Mouse (Mus musculus) gonadal fat pad, adult 2 months (tissue): ENCODE measurements around the gene Ogn. TPM values are rescaled to one million over a fixed set of nuclear protein-coding genes. Genes with fewer than 3 reads are reported as not detected.
"Not testable (repeated sequence)": the region's sequence is repeated elsewhere in the genome, so short reads cannot be mapped to it uniquely, and the experiment has no call there.

Experiments used
- DNase-seq: peaks from one replicate; pipeline ENCODE4 v3.0.0-alpha.2; 2012; ENCODE audit warnings: low read depth
- polyA plus RNA-seq: library from polyadenylated mRNA; depleted of rRNA; stranded (reverse); fragments of >200 nt; gene quantifications from 2 replicates; pipeline ENCODE4 v1.2.3, GENCODE M21; 2012; rRNA removed

The Ogn gene
- 25.7 and 30.5 TPM in 2 replicates for polyA plus RNA-seq

DNA sequence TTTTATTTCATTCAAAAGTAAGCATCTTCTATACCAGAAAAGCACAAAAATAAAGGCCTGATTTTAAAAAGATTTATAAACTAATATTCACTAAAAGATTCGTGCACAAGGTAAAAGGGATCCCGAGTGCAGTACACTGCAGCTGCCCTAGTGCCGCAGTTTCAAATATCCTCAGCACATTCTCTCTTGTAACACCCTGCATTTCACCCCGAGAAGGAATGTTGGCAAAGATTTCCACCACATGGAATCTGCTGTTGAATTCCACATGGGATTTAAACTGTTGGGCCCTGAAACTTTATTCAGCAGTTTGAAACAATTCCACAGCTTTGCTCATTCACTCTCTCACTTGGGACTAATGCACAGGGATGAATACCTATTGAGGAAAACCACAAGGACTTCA lies at the start of gene Ogn:
Gene Ogn, plus strand, starts transcription at position 333 of the 400 bp plus-strand sequence.
- no peak for DNase-seq

DNA sequence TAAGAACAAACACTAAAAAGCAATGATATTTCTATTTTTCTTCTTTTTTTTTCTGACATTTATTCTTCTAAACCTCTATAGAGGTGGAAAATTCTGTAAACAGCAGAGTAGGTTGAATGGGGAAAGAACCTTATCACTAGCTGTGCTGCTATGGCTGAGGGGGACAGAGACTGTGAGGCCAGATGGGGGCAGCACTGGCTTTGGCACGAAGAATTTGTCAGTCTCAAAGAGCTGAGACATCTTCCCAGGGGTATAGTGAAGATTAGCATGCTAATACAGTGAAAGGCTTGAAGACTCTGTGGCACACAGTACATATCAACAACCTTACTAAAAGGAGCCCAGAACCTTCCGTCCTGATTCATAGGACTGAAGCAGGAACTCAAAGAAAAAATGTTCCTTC lies 48.7 kb upstream of the Ogn start:
- DNase-seq, result no peak

DNA sequence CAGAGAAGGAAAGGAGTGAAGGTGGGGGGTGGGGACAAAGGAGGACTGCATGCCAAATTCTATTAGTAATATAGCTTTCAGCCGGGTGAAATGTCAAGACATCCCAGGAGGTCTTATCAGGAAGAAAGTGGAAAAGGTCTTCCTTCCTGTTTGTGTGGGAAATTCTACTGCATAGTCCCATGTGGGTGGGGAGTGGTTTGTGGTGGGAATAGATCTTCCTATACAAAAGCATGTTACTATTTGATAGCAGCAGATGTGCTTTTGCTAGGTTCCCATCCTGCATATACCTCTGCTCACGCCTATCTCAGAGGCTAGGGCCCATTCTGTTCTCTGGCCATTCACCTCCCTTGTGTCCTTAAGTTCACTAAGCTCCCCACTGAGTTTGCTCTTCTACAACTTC lies 47.0 kb upstream of the Ogn start:
- no peak for DNase-seq

DNA sequence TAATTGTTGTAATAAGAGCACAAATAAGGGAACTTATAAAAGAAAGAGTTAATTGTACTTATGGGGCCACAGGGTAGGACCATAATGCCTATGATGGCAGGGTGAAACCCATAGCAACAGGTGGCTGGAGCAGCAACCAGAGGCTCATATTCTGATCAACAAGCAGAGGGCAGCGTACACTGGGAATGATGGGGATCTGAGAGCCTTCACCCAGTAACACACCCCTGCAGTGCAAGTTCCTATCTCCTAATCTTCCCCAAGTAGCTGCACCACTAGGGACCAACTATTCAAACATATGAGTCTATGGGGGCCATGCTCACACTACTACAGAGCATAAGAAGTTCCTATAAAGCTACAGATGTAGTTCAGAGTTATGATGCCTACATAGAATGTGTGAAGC lies 43.5 kb upstream of the Ogn start:
- DNase-seq, result no peak

DNA sequence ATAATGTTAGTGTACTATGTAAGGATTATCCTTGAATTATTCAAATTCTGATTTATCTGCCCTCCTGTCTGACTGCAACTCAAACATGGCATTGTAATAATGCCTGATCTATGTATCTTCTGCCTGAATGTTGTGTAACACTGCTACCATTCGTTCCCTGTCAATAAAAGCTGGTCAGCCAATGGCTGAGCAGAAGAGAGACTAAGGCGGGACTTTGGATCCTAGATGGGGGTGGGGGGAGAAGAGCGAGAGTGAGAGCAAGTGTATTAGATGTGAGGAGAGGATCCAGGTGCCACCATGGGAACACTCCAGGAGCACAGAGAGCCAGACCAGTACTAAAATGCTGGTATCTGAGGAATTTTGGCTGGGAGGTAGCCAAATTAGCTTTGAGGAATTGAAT lies 37.5 kb upstream of the Ogn start:
- no peak for DNase-seq

DNA sequence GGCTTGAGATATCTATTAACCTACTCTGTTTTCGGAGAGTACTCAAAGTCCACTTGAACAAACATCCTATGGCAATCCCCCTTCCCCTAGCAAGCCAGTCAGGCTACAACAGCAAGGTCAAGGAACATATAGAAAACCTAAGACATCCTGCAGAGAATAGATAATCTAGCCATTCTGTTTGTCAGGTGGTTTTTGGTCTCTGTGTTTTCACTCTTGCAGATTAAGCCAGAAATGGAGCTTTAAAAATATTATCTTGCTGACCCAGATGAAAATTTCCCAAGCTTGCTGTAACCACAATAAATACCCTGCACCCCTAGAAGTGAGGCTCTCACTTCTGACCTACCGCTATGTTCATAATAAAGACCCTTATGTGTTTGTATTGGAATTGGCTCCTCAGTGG lies 36.4 kb upstream of the Ogn start:
- no peak for DNase-seq

DNA sequence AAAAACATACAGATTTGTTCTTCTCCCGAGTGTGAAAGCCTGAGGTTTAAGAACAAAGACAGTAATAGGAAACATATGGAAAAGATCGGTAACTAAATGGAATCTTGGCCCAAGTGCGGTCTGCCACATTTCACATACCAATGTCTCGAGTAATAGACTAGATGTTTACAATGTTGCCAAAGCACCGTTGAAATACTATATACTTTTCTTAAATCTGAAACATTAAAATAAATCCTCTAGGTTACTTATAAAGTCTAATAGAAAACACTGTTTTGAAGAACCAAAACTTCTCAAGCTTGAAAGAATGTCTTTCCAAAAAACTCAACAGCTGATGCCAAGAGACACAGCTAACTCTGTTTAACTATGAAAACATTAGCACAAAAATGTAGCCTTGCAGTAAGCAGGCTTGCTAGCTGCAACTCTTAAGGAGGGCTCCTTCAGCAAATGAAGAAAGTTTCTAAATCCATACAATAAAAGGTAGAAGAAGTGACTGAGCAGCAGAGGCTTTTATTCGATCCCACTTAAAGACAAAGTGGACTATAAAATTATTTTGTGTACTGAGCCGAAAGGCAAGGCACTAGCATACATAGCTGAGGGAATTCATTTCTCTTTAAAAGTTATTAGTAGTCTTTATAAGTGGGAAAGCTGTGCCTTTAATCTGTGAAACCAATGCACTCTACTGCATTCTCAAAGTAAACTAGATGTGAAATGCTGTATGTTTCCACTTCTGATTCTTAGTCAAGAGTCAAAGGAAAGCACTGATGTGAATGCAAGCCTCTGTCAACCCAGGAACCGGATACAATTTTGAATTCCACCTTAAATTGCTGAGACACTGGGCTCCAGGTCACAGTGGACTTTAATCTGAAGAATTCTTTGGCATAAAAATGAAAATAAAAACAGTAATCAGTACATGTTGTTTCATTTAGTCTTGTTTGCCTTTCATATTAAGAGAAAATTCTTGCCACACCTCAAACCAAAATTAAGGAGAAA lies 26.0 kb upstream of the Ogn start, which contains the start of gene Omd:
Gene Omd, plus strand, starts transcription at position 922 of the 990 bp plus-strand sequence.
- DNase-seq, result no peak

DNA sequence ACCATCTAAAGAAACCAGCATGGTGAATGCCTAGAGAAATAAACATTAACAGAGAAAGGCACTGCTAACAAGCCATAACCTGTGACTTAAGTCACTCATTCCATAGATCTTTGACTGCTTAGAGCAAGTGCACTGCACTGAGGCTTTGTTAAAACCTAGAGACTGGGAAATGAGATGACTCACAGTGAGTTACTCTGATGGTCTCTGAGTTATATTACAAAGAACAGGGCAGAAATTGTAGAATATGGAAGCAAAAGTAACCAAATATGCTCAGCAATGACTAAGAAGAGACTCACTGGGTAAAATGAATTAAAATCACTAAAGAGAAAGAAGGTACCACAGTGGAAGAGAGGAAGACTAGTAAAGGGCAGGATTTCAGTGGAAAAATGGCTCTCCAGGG lies 24.0 kb upstream of the Ogn start:
- no peak for DNase-seq

DNA sequence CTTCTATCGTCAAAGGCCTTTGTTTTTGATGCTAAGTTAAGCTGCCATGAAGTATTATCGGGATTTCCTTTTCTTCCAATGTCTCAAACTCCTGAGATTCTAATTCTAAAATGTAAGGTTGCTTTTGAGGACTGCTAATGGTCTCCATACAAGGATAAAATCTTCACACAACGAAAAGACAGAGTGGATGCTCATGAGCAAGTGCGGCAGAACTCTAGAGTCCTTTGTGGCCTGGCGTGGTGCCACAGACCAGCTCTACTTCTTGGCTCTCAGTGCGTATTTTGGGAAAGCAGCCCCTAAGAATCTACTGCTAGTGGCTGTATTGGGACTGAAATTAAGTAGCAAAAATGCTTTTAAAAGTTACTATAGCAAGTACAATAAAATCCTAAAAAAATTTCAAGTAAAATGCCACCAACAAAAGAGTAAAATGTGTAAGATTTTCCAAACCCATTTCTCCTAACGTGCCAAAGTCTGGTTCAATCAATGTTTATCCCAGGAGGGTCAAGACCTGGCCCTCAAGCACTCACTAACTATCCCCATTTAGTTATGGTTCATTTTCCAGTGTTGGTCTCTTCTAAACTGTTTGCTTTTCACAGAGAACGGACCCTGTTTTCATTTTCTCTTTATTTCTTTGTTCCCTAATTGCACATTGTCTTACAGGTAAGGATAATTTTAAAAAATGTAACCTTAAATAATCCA lies 23.4 kb upstream of the Ogn start:
- no peak for DNase-seq

DNA sequence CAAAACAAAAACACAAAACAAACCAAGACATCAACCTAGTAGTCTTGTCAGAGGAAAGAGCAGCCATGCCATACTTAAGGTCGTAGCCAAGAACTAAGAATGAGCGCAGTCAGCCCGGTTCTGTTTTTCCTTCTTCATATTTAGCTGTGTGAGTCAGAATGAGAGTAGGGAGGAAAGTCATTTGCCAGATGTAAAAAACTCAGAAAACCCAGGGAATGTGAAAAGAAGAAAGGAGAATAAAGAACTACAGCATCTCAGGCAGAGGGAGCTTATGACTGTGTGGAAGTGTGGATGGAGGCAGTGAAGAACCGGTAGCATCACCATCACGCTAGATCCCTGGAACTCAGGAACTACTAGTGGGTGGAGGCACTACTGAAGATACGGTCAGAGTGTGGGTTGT lies 21.8 kb upstream of the Ogn start:
- no peak for DNase-seq

DNA sequence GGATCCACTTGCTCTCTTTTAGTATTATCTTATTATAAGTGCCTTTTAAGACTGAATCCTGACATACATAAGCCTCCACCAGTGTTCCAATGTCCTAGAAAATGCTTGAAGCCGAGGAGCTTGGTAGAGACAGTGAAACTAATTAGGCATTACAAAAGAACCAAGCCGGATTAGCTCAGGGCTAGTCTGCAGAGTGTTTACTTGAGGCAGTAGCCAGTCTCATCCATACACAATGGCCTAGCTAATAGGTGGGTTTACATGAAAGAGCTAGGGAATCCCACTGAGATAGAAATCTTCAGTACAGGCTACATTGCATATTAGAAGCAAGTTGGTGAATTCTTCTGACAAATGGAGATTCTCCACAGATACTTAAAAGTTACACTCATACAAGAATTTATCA lies 5.3 kb upstream of the Ogn start:
- DNase-seq, result not testable (repeated sequence)

DNA sequence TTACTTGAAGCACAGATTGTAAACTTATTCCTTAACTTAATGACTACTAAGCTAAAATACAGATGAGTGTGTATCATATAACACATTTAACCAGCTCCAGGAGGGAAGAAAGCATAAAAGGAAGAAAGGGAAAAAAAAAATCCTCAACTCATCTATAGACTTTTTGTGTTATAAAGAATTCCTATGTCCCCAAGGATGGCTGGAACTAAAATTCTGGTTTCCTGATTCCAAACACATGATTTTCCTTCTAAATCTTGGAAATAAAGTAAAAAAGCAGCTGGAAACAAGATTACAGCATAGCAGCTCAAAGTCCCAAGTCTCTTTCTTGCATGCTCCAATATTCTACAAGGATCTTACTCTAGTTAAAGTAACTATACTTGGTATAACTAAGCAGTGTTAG lies 4.2 kb upstream of the Ogn start:
- no peak for DNase-seq

DNA sequence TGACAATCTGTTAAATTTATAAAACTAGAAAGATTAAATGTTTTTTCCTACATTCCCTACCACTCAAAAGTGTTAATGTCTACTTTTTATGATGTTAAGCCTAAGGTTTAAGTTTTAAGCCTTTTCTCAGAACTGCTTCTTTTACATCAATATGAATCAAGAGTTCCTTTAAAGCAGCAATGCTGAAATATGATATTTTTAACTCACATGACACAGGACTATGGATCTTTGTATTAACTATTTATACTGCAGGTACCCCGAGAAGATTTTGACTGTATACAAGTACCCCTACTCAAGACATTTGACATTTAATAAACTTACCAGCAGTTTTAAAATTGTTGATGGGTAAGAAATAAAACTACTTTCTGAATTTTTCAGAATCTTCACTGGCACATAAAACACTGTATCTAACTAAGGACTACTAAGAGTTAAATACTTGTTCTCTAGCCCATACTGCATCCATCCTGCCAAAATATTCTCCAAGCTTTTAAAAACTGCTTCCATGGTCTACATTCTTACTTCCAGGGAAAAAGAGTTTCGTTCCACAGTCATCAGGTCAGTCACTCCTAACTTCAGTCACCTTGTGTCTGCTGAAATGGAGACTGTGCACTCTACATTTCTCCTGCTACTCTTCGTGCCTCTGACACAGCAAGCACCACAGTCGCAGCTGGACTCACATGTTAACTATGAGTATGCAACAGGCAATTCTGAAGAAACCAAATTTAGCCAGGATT lies 910 bp downstream of the Ogn start:
- no peak for DNase-seq

DNA sequence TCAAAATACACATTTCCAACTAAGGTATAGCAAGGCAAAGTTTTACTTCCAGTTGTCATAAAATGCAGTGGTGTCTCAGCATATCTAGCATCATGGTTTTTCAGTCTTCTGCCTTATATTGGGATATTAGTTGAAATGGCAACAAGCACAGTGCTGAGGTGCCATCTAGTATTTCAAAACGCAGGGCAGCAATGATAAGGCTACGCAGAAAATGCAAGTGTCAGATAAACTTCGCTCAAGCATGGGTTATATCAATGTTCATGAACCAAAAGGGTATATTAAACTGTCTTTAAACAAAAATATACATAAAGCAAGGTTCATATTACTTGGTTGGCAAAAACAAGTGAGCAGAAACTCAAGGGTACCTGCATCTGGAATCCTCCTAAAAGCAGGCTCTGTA lies 9.2 kb downstream of the Ogn start:
- DNase-seq, result no peak

DNA sequence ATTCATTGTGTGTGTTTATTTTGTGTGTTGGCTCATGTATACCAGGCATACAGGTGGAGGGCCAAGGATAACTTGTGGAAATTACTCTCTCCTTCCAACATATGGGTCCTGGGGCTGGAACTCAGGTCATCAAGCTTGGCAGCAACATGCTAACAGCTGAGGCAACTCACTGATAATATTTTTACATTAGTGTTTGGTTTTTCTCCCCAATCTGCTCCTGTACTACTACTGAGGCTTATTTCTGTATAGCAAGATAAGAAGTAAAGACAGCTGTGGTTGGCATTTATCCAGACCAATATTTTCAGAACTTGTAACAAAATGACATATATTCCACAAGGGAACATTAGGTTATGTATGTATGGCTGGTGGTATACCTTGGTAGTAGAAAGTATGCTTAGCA lies 10.5 kb downstream of the Ogn start:
- no peak for DNase-seq

DNA sequence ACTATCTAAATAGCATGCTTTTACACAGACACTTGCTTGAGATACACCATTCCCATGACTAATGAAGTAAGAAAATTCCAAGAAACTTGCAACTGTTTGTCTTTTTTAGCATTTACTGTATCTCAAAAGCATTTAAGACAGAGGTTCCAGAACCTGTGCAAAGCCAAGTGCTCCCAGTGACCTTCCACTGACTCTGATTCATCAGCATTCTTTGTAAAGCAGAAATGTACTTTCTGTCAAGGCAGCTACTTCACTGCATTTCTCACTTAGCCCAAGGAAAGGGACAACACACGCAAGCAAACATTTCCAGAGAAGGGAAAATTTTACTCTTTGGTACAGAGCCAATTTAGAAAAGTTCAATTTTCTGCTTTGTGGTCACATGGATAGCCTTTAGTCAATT lies 15.4 kb downstream of the Ogn start:
- no peak for DNase-seq

DNA sequence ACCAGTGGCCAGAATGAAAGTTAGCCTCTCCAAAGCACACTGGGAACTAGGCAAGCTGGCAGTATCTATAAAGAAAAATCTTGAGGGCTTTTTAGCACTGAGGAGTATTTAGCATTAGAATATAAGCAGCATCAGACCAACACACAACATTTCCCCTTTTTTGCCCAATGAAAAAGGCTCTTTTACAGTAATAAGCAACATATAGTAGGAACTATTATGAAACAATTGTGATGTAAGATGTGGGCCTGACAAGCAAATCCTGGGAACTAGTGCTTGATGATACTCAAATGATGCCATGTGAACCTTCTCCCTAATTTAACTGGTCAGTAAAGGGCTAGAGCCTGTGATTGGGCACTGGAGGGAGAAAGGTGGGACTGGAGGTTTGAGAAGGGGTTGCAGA lies 20.3 kb downstream of the Ogn start:
- no peak for DNase-seq

DNA sequence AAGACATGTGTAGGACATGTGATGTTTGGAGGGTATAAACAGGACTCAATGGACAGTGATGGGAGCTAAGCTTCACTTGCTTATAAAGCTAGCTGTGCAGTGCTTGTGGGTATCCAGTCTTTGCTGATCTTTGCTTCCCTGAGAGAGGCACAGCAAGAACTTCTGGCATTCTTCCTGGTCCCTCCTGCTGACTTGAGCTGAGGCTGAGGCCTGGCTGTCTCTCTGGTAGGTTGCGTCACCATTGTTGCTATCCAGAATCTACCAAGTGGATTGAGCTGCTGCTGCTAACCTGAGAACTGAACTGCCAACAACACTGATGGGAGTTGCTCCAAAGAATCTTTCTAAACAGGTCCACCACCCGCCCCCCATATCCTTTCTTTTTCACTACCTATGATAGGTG lies 21.2 kb downstream of the Ogn start:
- DNase-seq, result no peak

DNA sequence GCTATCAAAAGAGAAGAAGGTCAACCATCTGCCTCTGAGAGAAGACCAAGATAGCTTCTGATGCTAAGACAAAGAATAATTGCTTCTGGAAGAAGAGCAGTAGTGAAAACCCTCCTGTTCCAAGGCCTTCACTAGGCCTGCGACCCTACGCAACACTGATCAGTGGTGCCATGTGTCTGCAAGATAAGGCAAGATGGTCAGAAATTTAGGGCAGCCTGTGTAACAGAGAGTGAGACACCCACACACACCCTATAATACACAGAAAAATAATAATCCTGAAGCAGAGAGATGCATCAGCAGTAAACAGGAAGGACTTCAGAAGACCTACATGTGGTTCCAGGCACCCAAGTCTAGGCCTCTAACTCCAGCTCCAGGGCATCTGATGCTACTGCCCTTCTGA lies 32.1 kb downstream of the Ogn start:
- DNase-seq, result no peak

DNA sequence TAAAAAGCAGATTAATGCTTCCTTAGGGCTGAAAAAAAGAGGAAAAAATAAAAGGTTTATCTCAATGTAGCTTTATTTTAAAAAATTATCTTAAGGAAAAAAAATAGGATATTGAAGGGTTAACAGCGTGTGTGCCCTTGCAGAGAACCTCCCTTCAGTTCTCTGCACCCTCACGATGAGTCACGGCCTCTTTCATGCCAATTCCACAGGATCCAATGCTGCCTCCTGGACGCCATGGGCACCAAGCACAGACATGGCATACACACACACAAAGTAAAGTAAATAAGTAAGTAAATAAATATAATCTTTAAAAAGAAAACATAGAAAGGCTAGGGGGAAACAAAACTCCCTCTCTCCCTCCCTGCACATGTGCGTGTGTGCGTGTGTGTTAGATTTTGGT lies 34.8 kb downstream of the Ogn start:
- DNase-seq, result no peak

DNA sequence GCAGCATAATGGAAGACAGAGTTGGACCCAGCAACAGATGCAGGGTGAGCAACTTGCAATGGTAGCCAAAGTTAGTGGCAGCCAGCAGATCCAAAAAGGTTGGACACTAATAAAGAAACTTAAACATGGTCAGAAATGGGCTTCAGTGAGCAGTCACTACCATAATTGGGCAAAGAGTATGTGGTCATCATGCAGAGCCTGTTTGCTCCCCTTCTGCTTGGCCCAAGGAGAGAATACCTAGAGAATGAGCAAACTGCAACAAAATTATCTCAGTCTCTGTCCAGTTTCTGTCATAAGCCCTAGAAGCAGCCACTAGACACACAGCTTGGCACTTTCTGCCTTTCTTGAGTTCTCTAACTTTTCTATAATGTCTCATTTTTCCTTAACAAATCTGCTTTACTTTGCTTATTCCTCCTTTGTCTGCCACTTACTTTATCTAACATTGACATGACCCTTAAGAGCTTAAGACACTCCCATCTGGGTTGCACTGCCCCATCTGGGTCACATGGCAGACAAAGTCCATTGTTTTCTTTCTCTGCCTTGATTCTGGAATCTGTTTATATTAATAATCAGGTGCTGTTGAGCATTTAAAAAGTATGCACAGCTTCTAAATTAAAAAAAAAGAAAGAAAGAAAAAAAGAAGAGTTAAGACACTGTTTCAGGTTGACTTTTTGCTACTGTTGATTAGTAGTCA lies 36.0 kb downstream of the Ogn start:
- no peak for DNase-seq
